Mouse (Mus musculus) testis, adult 2 months (tissue): ENCODE measurements around the gene Gm10964. TPM values are rescaled to one million over a fixed set of nuclear protein-coding genes. Genes with fewer than 3 reads are reported as not detected.

Experiments used
- H3K27ac ChIP-seq: fragments of 200-500 bp; 2 replicates; pipeline ENCODE4 v1.5.1; 2012; ENCODE audit warnings: low read depth, low read length; ENCODE audit not compliant: control insufficient read depth, insufficient read depth
- H3K27me3 ChIP-seq: fragments of 200-500 bp; 2 replicates; pipeline ENCODE4 v1.6.1; 2012; ENCODE audit warnings: mild to moderate bottlenecking, low read length, moderate library complexity; ENCODE audit not compliant: control insufficient read depth, insufficient read depth
- H3K36me3 ChIP-seq: fragments of 200-500 bp; 2 replicates; pipeline ENCODE4 v1.6.1; 2012; ENCODE audit warnings: mild to moderate bottlenecking, low read length; ENCODE audit not compliant: control insufficient read depth, insufficient read depth
- H3K4me1 ChIP-seq: fragments of 200-500 bp; 2 replicates; pipeline ENCODE4 v1.6.1; 2012; ENCODE audit warnings: low read length; ENCODE audit not compliant: control insufficient read depth, insufficient read depth
- H3K4me3 ChIP-seq: fragments of 200-500 bp; 2 replicates; pipeline ENCODE4 v1.5.1; 2012; ENCODE audit warnings: low read depth, mild to moderate bottlenecking, low read length, moderate library complexity, mixed read lengths; ENCODE audit not compliant: control insufficient read depth
- CTCF ChIP-seq: fragments of 200-500 bp; IDR thresholded peaks from 2 replicates; pipeline ENCODE4 v1.5.1; 2012; ENCODE audit warnings: low read depth, mild to moderate bottlenecking, inconsistent platforms, low read length, moderate library complexity; ENCODE audit not compliant: control insufficient read depth, insufficient read depth, insufficient replicate concordance
- POLR2A ChIP-seq: fragments of 200-500 bp; IDR thresholded peaks from 2 replicates; pipeline ENCODE4 v1.6.1; 2012; ENCODE audit warnings: low read depth, mild to moderate bottlenecking, inconsistent platforms, low read length, moderate library complexity; ENCODE audit not compliant: control insufficient read depth
- polyA plus RNA-seq: library from polyadenylated mRNA; depleted of rRNA; stranded (reverse); fragments of >200 nt; gene quantifications from 2 replicates; pipeline ENCODE4 v1.2.3, GENCODE M21; 2012; rRNA removed

The Gm10964 gene
- polyA plus RNA-seq, result not detected in 2 replicates

GRCm38 (mm10) chr3:103739329-103739728, at the start of gene Gm10964:
TSS of gene Gm10964 (plus strand) at chr3:103739366.
- peaks cover 5% of the 10 kb centered on the region for H3K4me1 ChIP-seq
- peak within 1 kb of the TSS; percentile 54; the same call in 1 of the 2 replicates for H3K27ac ChIP-seq
- peak within 1 kb of the TSS; percentile 56 for H3K4me3 ChIP-seq
- no peaks in the 10 kb centered on the region for H3K27me3 ChIP-seq
- no peaks in the 10 kb centered on the region; the same call in 1 of the 2 replicates for H3K36me3 ChIP-seq
- no peak for TF ChIP-seq CTCF
- no peak for TF ChIP-seq POLR2A

- Histone ChIP-seq H3K4me1 (no peaks in the 10 kb centered on the region), H3K27me3 (no peaks in the 10 kb centered on the region), H3K36me3 (no peaks in the 10 kb centered on the region), H3K4me3 (no peak overlapping the region), H3K27ac (no peak overlapping the region)
- TF ChIP-seq POLR2A (no peak), CTCF (no peak)
Observed at GRCm38 (mm10) chr3:103690506-103690905, 48.7 kb upstream of the Gm10964 start.

- Histone ChIP-seq H3K27ac (no peak overlapping the region), H3K27me3 (no peaks in the 10 kb centered on the region), H3K4me3 (no peak overlapping the region), H3K36me3 (no peaks in the 10 kb centered on the region), H3K4me1 (no peaks in the 10 kb centered on the region)
- no peak for TF ChIP-seq CTCF
- TF ChIP-seq POLR2A, result no peak
Observed at GRCm38 (mm10) chr3:103695556-103695955, 43.6 kb upstream of the Gm10964 start.

- Histone ChIP-seq H3K4me3 (no peak overlapping the region), H3K36me3 (no peaks in the 10 kb centered on the region), H3K4me1 (no peaks in the 10 kb centered on the region), H3K27ac (no peak overlapping the region), H3K27me3 (no peaks in the 10 kb centered on the region)
- TF ChIP-seq CTCF (no peak), POLR2A (no peak)
Observed at GRCm38 (mm10) chr3:103696388-103696925, 42.7 kb upstream of the Gm10964 start.

- Histone ChIP-seq H3K36me3 (no peaks in the 10 kb centered on the region), H3K27ac (no peak overlapping the region), H3K4me1 (0 out of 2 replicates have a peak, but pooled peaks cover 4% of the 10 kb centered on the region), H3K4me3 (no peak overlapping the region), H3K27me3 (no peaks in the 10 kb centered on the region)
- TF ChIP-seq CTCF, result no peak
- no peak for TF ChIP-seq POLR2A
Observed at GRCm38 (mm10) chr3:103704661-103705060, 34.5 kb upstream of the Gm10964 start.

- no peak overlapping the region for H3K4me3 ChIP-seq
- no peak for TF ChIP-seq POLR2A
- no peak for TF ChIP-seq CTCF
- H3K27me3 ChIP-seq, result no peaks in the 10 kb centered on the region
- H3K27ac ChIP-seq, result no peak overlapping the region
- H3K36me3 ChIP-seq, result no peaks in the 10 kb centered on the region
- 0 out of 2 replicates have a peak, but pooled peaks cover 4% of the 10 kb centered on the region for H3K4me1 ChIP-seq
Observed at GRCm38 (mm10) chr3:103705426-103705825, 33.7 kb upstream of the Gm10964 start.

GRCm38 (mm10) chr3:103709470-103710040, 29.6 kb upstream of the Gm10964 start:
- Histone ChIP-seq H3K4me3 (no peak overlapping the region), H3K4me1 (peaks cover 4% of the 10 kb centered on the region; the same call in 1 of the 2 replicates), H3K36me3 (no peaks in the 10 kb centered on the region), H3K27ac (no peak overlapping the region), H3K27me3 (no peaks in the 10 kb centered on the region)
- TF ChIP-seq CTCF (no peak), POLR2A (no peak)
